Mouse (Mus musculus) cerebellum, adult 2 months (tissue): ENCODE measurements around the gene Ccdc6.

ENCODE experiments used
- CTCF ChIP-seq: fragments of 200-500 bp; IDR thresholded peaks from 2 replicates; pipeline ENCODE4 v1.5.1; 2011; ENCODE audit warnings: low read depth, mild to moderate bottlenecking, control low read depth, low read length, moderate library complexity, borderline replicate concordance; ENCODE audit not compliant: insufficient read depth
- POLR2A ChIP-seq: fragments of 200-500 bp; IDR thresholded peaks from 2 replicates; pipeline ENCODE4 v1.6.1; 2011; ENCODE audit warnings: low read length, control low read depth, borderline replicate concordance; ENCODE audit not compliant: insufficient read depth

DNA sequence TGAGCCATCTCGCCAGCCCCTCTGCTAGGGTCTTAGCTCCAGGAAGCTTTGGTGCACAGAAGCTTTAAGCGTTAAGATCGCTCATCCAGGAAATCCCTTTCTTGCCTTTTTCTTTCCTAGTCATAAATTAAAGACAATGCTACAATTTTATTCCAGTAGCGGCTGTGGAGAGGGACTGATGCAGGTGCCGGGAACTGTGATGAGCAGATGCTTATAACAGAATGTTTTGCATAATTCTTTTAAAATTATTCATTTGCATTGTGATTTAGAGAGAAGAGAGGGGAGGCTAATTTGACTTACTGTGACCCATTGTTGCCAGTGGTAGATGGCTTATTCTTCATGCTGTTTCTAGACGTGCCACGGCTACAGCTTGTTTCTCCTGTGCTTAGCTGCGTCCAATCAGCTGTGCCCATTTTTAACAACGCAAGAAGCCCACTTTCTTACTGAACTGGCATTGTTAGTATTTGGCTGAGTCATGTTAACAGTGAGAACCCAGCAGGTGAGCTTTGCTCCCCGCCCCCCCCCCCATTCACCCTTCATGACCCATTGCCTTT, 47.2 kb downstream of the Ccdc6 start:
- TF ChIP-seq CTCF: no peak
- no peak for TF ChIP-seq POLR2A
